9 mouse cellular contexts compared by ENCODE assay signal in the genomic region with DNA sequence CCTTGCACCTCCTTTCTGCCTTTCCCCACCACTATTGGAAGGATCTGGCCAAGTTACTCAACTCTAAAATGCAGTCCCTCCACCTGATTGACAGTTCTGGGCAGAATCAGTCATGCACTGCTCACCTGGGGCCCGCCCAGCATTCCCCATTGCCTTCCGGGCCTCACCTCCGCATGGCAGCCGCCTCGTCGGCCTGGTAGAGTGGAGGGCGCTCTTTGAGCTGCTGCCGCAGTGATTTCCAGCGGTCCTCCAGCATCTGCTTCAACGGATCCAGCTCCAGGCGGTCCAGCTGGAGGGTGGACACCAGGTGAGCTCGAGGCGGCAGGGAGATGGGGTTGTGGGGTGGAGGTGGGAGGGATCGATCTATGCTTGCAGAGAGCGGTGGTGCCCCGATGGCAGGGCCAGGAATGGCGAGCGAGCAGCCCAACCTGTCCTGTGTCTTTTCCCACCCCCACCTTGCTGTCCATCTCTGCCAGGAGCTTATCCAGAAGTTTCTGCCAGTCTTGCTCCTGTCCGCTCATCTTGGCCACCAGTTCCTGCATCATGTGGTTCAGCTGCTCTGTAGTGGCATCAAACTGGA. TPM values are rescaled to one million over a fixed set of nuclear protein-coding genes. Genes with fewer than 3 reads are reported as not detected.
DNase-seq lines count a peak whose midpoint lies in the region; ATAC-seq and TF ChIP-seq lines count a peak whose summit lies in the region.
"Had no signal": no experiment of that assay in that cellular context is flagged by ENCODE, and none has a peak within 500 bp of the region (broad histone marks: within the 10 kb centered on the region; RNA-seq: fewer than 3 reads in every experiment).

No protein-coding gene starts in this region.

- no peak overlapping the region for H3K27ac ChIP-seq in testis, adult 2 months (ENCODE audit: control insufficient read depth, insufficient read depth, low read depth, low read length)
- H3K27ac ChIP-seq in limb, embryonic 12.5 days = no peak overlapping the region
- H3K27ac ChIP-seq in stomach, postnatal 0 days (replicated peaks) = no peak overlapping the region

- TF ChIP-seq EP300 in stomach, postnatal 0 days (optimal IDR thresholded peaks at IDR 0.05) = no peak

- 0 out of 2 replicates have a peak, but pooled peaks have one; percentile 3 for ATAC-seq in limb, embryonic 12.5 days (ENCODE audit: insufficient number of reproducible peaks, insufficient read depth, low FRiP score, low TSS enrichment, low read depth)
- peak; percentile 51 for ATAC-seq in stomach, postnatal 0 days (ENCODE audit: low FRiP score, low TSS enrichment)

- no peak for TF ChIP-seq CTCF in testis, adult 2 months (IDR thresholded peaks at IDR 0.05; ENCODE audit: control insufficient read depth, insufficient read depth, insufficient replicate concordance, low read depth, low read length)
- TF ChIP-seq CTCF in stomach, postnatal 0 days (IDR thresholded peaks at IDR 0.05; ENCODE audit: low read depth) = no peak

- H3K27me3 ChIP-seq in testis, adult 2 months (ENCODE audit: control insufficient read depth, insufficient read depth, low read length) = no peaks in the 10 kb centered on the region
- H3K27me3 ChIP-seq in limb, embryonic 12.5 days = peaks cover 22% of the 10 kb centered on the region
- H3K27me3 ChIP-seq in stomach, postnatal 0 days (ENCODE audit: control insufficient read depth, insufficient read depth, low read length) = no peaks in the 10 kb centered on the region

- peak overlapping the region; percentile 55 for H3K4me3 ChIP-seq in testis, adult 2 months (ENCODE audit: control insufficient read depth, low read depth, low read length)
- no peak overlapping the region for H3K4me3 ChIP-seq in limb, embryonic 12.5 days (replicated peaks)
- H3K4me3 ChIP-seq in stomach, postnatal 0 days (ENCODE audit: low read depth, low read length) = no peak overlapping the region

- H3K9me3 ChIP-seq in limb, embryonic 12.5 days = peaks cover 9% of the 10 kb centered on the region; the same call in 1 of the 2 replicates
- no peaks in the 10 kb centered on the region for H3K9me3 ChIP-seq in stomach, postnatal 0 days (ENCODE audit: control insufficient read depth, low read length)

- DNase-seq in heart, adult 11 months = peak; percentile 91
- no peak for DNase-seq in heart, postnatal 4 days
- DNase-seq in testis, postnatal 14 days (ENCODE audit: low spot score) = no peak
- no peak for DNase-seq in stomach, postnatal 0 days (ENCODE audit: low spot score)
- DNase-seq in adrenal gland, adult 8-10 months = no peak
- DNase-seq in adrenal gland, postnatal 25 days = no peak

- 14% methylated on average over 19 of the region's 19 CpGs for whole genome bisulfite sequencing in limb, embryonic 12.5 days
- WGBS in stomach, postnatal 0 days = 14% methylated on average over 19 of the region's 19 CpGs

- peaks cover 10% of the 10 kb centered on the region for H3K4me1 ChIP-seq in testis, adult 2 months (ENCODE audit: control insufficient read depth, insufficient read depth, low read length)
- peaks cover 18% of the 10 kb centered on the region for H3K4me1 ChIP-seq in limb, embryonic 12.5 days (replicated peaks)
- H3K4me1 ChIP-seq in stomach, postnatal 0 days (replicated peaks; ENCODE audit: control insufficient read depth, insufficient read depth) = no peaks in the 10 kb centered on the region

- peak overlapping the region; percentile 11; the same call in 1 of the 2 replicates for H3K4me2 ChIP-seq in limb, embryonic 12.5 days
- H3K4me2 ChIP-seq in stomach, postnatal 0 days (replicated peaks; ENCODE audit: low read depth) = 0 out of 2 replicates have a peak overlapping the region, but pooled peaks have one; percentile 25

- no peaks in the 10 kb centered on the region for H3K36me3 ChIP-seq in testis, adult 2 months (ENCODE audit: control insufficient read depth, insufficient read depth, low read length)
- no peaks in the 10 kb centered on the region for H3K36me3 ChIP-seq in limb, embryonic 12.5 days
- no peaks in the 10 kb centered on the region for H3K36me3 ChIP-seq in stomach, postnatal 0 days (ENCODE audit: control insufficient read depth, insufficient read depth, low read length)

- TF ChIP-seq POLR2A in testis, adult 2 months (IDR thresholded peaks at IDR 0.05; ENCODE audit: control insufficient read depth, low read depth, low read length) = no peak

- no peak overlapping the region for H3K9ac ChIP-seq in limb, embryonic 12.5 days (replicated peaks)
- H3K9ac ChIP-seq in stomach, postnatal 0 days (ENCODE audit: low read length) = no peak overlapping the region

RNA-seq across cellular contexts. Expression of gene Ubald2, which starts 12.5 kb away (rescaled TPM):
- 10 to 100 TPM; 52.8 to 55.5 TPM for total RNA-seq in heart, postnatal 4 days (2021)
- polyA plus RNA-seq in testis, adult 2 months (2012; rRNA removed) = 76.4 and 88.4 TPM in 2 replicates
- 36.6 and 48.4 TPM in 2 replicates for polyA plus RNA-seq in limb, embryonic 12.5 days (2016; fragmentation: Nextera tagmentation; extraction: Ambion mirVana)
- polyA plus RNA-seq in stomach, postnatal 0 days (2015; fragmentation: Nextera tagmentation; extraction: Ambion mirVana) = 35.4 and 35.7 TPM in 2 replicates
- 10 to 100 TPM; 26.1 to 36.2 (median 29.8) TPM for total RNA-seq in adrenal gland, adult 8-10 months (2022)
- 27.9 and 48.4 TPM in 2 replicates for total RNA-seq in adrenal gland, postnatal 25 days (2021)

RNA-seq across cellular contexts. Expression of gene Qrich2, which starts 19.6 kb away (rescaled TPM):
- total RNA-seq in heart, postnatal 4 days (2021) = under 1 TPM in 1 of 2 experiments, not detected in 1; 0.05 TPM
- polyA plus RNA-seq in testis, adult 2 months (2012; rRNA removed) = 469 and 538 TPM in 2 replicates
- polyA plus RNA-seq in limb, embryonic 12.5 days (2016; fragmentation: Nextera tagmentation; extraction: Ambion mirVana) = 0.35 TPM in 2 replicates
- polyA plus RNA-seq in stomach, postnatal 0 days (2015; fragmentation: Nextera tagmentation; extraction: Ambion mirVana) = 0.08 and 0.16 TPM in 2 replicates
- total RNA-seq in adrenal gland, adult 8-10 months (2022) = under 1 TPM in 1 of 4 experiments, not detected in 3; 0.11 TPM
- total RNA-seq in adrenal gland, postnatal 25 days (2021) = not detected in 2 replicates
- polyA plus RNA-seq: heart, postnatal 0 days had no signal

RNA-seq across cellular contexts. Expression of gene Rnf157, which starts 33.6 kb away (rescaled TPM):
- 10 to 100 TPM; 11.9 to 12.4 TPM for total RNA-seq in heart, postnatal 4 days (2021)
- polyA plus RNA-seq in testis, adult 2 months (2012; rRNA removed) = 7.2 and 9.6 TPM in 2 replicates
- 25.2 and 26.7 TPM in 2 replicates for polyA plus RNA-seq in limb, embryonic 12.5 days (2016; fragmentation: Nextera tagmentation; extraction: Ambion mirVana)
- 2.8 and 3.0 TPM in 2 replicates for polyA plus RNA-seq in stomach, postnatal 0 days (2015; fragmentation: Nextera tagmentation; extraction: Ambion mirVana)
- total RNA-seq in adrenal gland, adult 8-10 months (2022) = 10 to 100 TPM in 2 of 4 experiments, 1 to 10 TPM in 2; 4.8 to 16.9 (median 9.3) TPM
- total RNA-seq in adrenal gland, postnatal 25 days (2021) = 8.5 and 8.9 TPM in 2 replicates

RNA-seq across cellular contexts. Expression of gene Prpsap1, which starts 47.6 kb away (rescaled TPM):
- 10 to 100 TPM; 53.6 to 55.5 TPM for total RNA-seq in heart, postnatal 4 days (2021)
- polyA plus RNA-seq in testis, adult 2 months (2012; rRNA removed) = 58.2 and 59.0 TPM in 2 replicates
- polyA plus RNA-seq in limb, embryonic 12.5 days (2016; fragmentation: Nextera tagmentation; extraction: Ambion mirVana) = 186 and 199 TPM in 2 replicates
- polyA plus RNA-seq in stomach, postnatal 0 days (2015; fragmentation: Nextera tagmentation; extraction: Ambion mirVana) = 94.0 and 97.1 TPM in 2 replicates
- total RNA-seq in adrenal gland, adult 8-10 months (2022) = 100 to 1,000 TPM; 104 to 122 (median 111) TPM
- 112 TPM in 2 replicates for total RNA-seq in adrenal gland, postnatal 25 days (2021)
